Mouse (Mus musculus): ENCODE results near the gene Mt1. TPM values are rescaled to one million over a fixed set of nuclear protein-coding genes. Genes with fewer than 3 reads are reported as not detected.

Mt1 gene
- total RNA-seq, 2 experiments from 2014 or later, result 625 to 755 TPM

GRCm38 (mm10) chr8:94204043-94204442, 25.2 kb downstream of the Mt1 start:
- no peak for DNase-seq (ENCODE audit: low spot score in 2 of 2)

GRCm38 (mm10) chr8:94205736-94206135, 26.9 kb downstream of the Mt1 start:
- DNase-seq (ENCODE audit: low spot score in 2 of 2), result peak in 1 of 2 experiments; percentile 67

DNA sequence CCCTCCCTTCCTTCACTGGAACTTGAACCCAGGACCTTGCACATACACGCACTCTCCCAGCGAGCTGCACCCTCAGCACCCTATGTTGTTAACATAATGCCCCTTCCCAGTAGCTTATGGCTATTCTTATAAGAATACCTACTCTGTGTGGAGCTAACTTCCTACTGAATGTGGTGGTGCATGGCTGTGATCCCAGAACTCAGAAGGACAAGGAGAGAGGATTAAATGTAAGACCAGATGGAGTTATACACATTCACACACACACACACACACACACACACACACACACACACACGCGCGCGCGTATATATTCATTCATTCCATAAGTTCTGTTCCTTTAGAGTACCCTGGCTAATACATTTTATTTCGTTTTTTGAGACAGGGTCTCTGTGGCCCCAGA, 27.4 kb downstream of the Mt1 start:
- DNase-seq (ENCODE audit: low spot score in 2 of 2), result no peak

DNA sequence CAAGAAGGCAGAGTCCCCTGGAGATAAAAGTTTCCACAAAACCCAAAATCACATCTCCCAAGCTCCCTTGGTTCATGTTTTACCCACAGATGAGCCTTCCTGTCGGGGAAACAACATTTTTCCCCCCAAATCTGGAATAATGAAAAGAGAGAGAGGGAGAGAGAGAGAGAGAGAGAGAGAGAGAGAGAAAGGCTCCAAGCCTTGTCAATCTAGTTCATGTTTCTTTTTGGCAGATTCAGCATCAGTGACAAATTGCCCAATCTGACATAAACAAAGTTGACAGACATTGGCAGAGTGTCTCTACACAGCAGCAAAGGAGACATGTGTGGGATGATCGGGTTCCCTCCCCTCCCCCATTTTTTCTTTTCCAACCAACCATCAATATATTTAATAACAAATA, 28.6 kb downstream of the Mt1 start:
- peak in 1 of 2 experiments; percentile 64 for DNase-seq (ENCODE audit: low spot score in 2 of 2)

GRCm38 (mm10) chr8:94209639-94210038, 30.8 kb downstream of the Mt1 start:
- DNase-seq (ENCODE audit: low spot score in 2 of 2), result peak; percentile 70 to 84

DNA sequence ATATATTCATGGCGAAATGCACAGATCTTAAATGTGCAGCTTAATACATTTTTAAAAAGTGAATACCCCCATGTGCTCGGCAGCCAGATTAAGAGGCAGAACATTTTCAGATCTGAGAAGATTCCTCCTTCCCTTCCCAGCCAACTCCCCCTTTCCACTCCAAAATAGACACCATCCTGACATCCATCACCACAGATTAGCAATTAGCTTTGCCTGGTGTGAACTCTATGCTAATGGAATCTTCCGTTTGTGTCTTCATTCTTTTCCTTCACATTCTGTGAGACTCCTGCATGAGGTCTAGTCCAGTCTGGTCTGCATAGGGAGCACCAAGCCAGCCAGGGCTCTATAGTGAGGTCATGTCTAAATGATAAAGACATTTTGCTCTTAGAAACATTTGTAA, 31.3 kb downstream of the Mt1 start:
- DNase-seq (ENCODE audit: low spot score in 2 of 2), result peak in 1 of 2 experiments; percentile 46

DNA sequence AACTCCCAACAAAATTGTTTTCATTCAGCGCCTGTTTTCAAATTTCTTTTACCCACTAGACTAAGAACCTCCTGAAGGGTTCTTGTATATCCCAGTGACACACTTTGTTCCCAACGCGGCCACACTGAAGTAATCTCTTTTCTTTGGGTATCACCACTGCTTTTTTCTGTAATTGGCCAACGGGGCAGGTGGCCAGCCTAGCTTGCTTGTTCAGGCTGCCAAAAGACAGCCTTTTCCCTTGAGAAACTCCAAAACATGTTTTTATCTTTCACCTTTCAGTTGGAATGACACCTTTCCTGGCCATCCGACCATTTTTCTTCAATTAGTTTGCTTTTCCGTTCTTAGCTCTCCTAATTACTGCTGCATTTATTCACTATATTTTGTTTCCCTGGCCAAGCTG, 34.9 kb downstream of the Mt1 start:
- no peak for DNase-seq (ENCODE audit: low spot score in 2 of 2)

GRCm38 (mm10) chr8:94214252-94215173, 35.6 kb downstream of the Mt1 start, which contains the start of gene Nup93:
TSS of gene Nup93 (plus strand) at chr8:94214564.
- DNase-seq (ENCODE audit: low spot score in 2 of 2), result peak; percentile 98 to 99

GRCm38 (mm10) chr8:94227381-94227939, 48.6 kb downstream of the Mt1 start:
- DNase-seq (ENCODE audit: low spot score in 2 of 2), result peak; percentile 53 to 78

Other genes starting within 250 kb of the Mt1 start
- 100 to 1,000 TPM; 129 to 135 TPM for gene Amfr, start 166.2 kb upstream of the Mt1 start, total RNA-seq (2021)
- gene Nudt21, start 142.1 kb upstream of the Mt1 start, total RNA-seq (2021), result 10 to 100 TPM; 50.7 to 52.7 TPM
- 100 to 1,000 TPM; 112 to 114 TPM for gene Ogfod1, start 141.9 kb upstream of the Mt1 start, total RNA-seq (2021)
- gene Bbs2, start 80.2 kb upstream of the Mt1 start, total RNA-seq (2021), result 10 to 100 TPM; 26.1 to 28.5 TPM
- gene Mt4, start 41.9 kb upstream of the Mt1 start, total RNA-seq (2021), result not detected
- 1,000 to 10,000 TPM; 1,203 to 1,275 TPM for gene Mt3, start 26.5 kb upstream of the Mt1 start, total RNA-seq (2021)
- 100 to 1,000 TPM; 501 to 598 TPM for gene Mt2, start 6.4 kb upstream of the Mt1 start, total RNA-seq (2021)
- gene Nup93, start 35.5 kb downstream of the Mt1 start, total RNA-seq (2021), result 10 to 100 TPM; 44.3 to 52.6 TPM
- under 1 TPM; 0.25 to 0.46 TPM for gene Slc12a3, start 150.1 kb downstream of the Mt1 start, total RNA-seq (2021)
- gene Herpud1, start 207.4 kb downstream of the Mt1 start, total RNA-seq (2021), result 10 to 100 TPM; 66.6 to 76.8 TPM